Mouse (Mus musculus) olfactory bulb, adult 2 months (tissue): ENCODE results near the gene Tubb3. TPM values are rescaled to one million over a fixed set of nuclear protein-coding genes. Genes with fewer than 3 reads are reported as not detected.

Experiments
- H3K27ac ChIP-seq: fragments of 200-500 bp; 2 replicates; pipeline ENCODE4 v1.5.1; 2012; ENCODE audit warnings: low read depth, low read length; ENCODE audit not compliant: insufficient read depth
- H3K4me1 ChIP-seq: fragments of 200-500 bp; 2 replicates; pipeline ENCODE4 v1.6.1; 2012; ENCODE audit warnings: low read length; ENCODE audit not compliant: control insufficient read depth, insufficient read depth
- H3K4me3 ChIP-seq: fragments of 200-500 bp; 2 replicates; pipeline ENCODE4 v1.5.1; 2012; ENCODE audit warnings: mild to moderate bottlenecking, low read depth, low read length, moderate library complexity; ENCODE audit not compliant: insufficient read depth
- CTCF ChIP-seq: fragments of 200-500 bp; IDR thresholded peaks from 2 replicates; pipeline ENCODE4 v1.5.1; 2012; ENCODE audit warnings: low read depth, mild to moderate bottlenecking, low read length, moderate library complexity; ENCODE audit not compliant: insufficient read depth
- POLR2A ChIP-seq: fragments of 200-500 bp; IDR thresholded peaks from 2 replicates; pipeline ENCODE4 v1.6.1; 2012; ENCODE audit warnings: mild to moderate bottlenecking, low read depth, low read length, moderate library complexity; ENCODE audit not compliant: insufficient read depth
- WGBS: fragments of 180-500 bp; shearing (Covaris S2); methylation state at CpG from one replicate; pipeline ENCODE4 v1.1.7; 2018; 5-methylcytosine and 5-hydroxymethylcytosine counted together
- polyA plus RNA-seq: library from polyadenylated mRNA; stranded (reverse); fragments of >200 nt; gene quantifications from 2 replicates; pipeline ENCODE4 v1.2.4, GENCODE M21; 2012; ENCODE audit warnings: low replicate concordance; ENCODE audit not compliant: missing spikeins, insufficient read depth, insufficient read length

Gene Tubb3
- polyA plus RNA-seq, 1 experiment = not detected

DNA sequence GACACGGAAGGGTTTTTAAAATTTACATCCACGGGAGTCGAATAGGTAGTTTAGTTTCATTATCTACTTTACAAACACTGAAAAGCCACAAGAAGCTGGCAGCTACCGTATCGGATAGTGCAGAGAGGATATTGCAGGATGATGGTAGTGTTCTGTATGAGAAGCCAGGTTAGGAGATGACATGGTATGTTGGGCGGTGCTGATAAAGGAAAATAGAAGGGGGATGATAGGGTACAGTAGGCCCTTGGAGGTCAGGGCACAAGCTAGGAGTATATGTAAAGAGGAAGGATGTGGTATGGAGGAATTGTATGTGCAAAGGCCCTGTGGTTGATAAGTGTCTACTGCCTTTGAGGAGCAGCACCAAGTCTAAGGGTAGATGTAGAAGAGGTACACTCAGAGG lies 43.3 kb downstream of the Tubb3 start:
- TF ChIP-seq CTCF (no peak), POLR2A (no peak)
- Histone ChIP-seq H3K4me1 (no peaks in the 10 kb centered on the region), H3K4me3 (no peak overlapping the region), H3K27ac (no peak overlapping the region)
- 95% methylated on average over 6 of the region's 6 CpGs for WGBS

DNA sequence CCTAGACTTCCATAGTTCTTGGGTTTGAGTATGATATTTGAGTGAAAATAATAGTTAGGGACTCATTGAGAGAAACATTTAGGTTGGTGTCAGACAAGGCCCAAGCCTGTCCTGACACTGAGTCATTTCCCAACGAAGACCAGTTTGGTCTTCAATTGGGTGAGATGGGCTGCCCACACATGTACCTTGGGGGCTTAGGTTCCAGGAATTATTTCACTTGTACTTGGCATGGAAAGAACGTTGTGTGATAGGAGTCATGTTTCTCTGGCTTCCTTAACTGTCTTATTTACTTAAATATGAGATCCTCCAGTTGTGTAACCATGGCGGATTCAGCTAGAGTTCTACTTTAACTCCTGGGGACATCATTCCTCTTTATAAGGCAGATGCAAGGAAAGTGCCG lies 52.4 kb downstream of the Tubb3 start:
- H3K27ac ChIP-seq = no peak overlapping the region
- WGBS = 89% methylated on average over 4 of the region's 4 CpGs
- H3K4me1 ChIP-seq = no peaks in the 10 kb centered on the region
- TF ChIP-seq CTCF = no peak
- TF ChIP-seq POLR2A = no peak
- H3K4me3 ChIP-seq = no peak overlapping the region

DNA sequence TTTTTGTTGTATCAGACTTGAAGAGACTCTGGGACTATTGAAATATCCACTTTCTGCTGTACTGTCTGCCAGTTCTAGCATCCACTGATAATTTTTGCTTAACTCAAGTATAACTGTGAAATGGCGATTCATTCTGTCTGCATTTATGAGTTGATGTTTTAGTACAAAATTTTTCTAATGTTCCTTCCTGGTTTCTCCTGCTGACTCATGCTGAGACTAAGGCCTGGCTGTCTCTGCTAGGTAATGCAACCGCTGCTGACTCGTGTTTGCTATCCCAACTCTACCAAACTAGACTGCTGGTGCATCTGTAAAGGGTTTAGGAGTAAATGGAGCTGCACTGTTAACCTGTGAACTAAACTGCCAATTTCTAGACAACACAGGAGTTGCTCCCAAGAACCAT lies 56.3 kb downstream of the Tubb3 start:
- Histone ChIP-seq H3K4me3 (no peak overlapping the region), H3K27ac (no peak overlapping the region), H3K4me1 (no peaks in the 10 kb centered on the region)
- WGBS = 74% methylated on average over 3 of the region's 3 CpGs
- TF ChIP-seq POLR2A (no peak), CTCF (no peak)

Other genes starting within 250 kb of the Tubb3 start
- gene Dpep1, start 225.2 kb upstream of the Tubb3 start, polyA plus RNA-seq = not detected in 2 replicates
- gene Chmp1a, start 198.7 kb upstream of the Tubb3 start, polyA plus RNA-seq = not detected in 2 replicates
- gene Spata33, start 198.6 kb upstream of the Tubb3 start, polyA plus RNA-seq = not detected in 2 replicates
- not detected in 2 replicates for gene Cdk10, start 186.6 kb upstream of the Tubb3 start, polyA plus RNA-seq
- not detected in 2 replicates for gene Spata2l, start 175.2 kb upstream of the Tubb3 start, polyA plus RNA-seq
- not detected in 2 replicates for gene Zfp276, start 157.2 kb upstream of the Tubb3 start, polyA plus RNA-seq
- not detected in 2 replicates for gene Vps9d1, start 157.1 kb upstream of the Tubb3 start, polyA plus RNA-seq
- gene Fanca, start 92.8 kb upstream of the Tubb3 start, polyA plus RNA-seq = not detected in 2 replicates
- not detected in 2 replicates for gene Spire2, start 78.7 kb upstream of the Tubb3 start, polyA plus RNA-seq
- 373 and 551 TPM in 2 replicates for gene Tcf25, start 37.7 kb upstream of the Tubb3 start, polyA plus RNA-seq
- gene Mc1r, start 4.3 kb upstream of the Tubb3 start, polyA plus RNA-seq = not detected in 2 replicates
- gene Def8, start 12.1 kb downstream of the Tubb3 start, polyA plus RNA-seq = not detected in 2 replicates
- gene Afg3l1, start 66.5 kb downstream of the Tubb3 start, polyA plus RNA-seq = not detected in 2 replicates
- not detected in 2 replicates for gene Dbndd1, start 104.0 kb downstream of the Tubb3 start, polyA plus RNA-seq
- not detected in 2 replicates for gene Gas8, start 107.4 kb downstream of the Tubb3 start, polyA plus RNA-seq
- not detected in 2 replicates for gene Rhou, start 242.5 kb downstream of the Tubb3 start, polyA plus RNA-seq